Mouse (Mus musculus) layer of hippocampus, adult 11-12 months (tissue): ENCODE results near the gene Fchsd2.
A peak's percentile ranks its signal among the peaks of the same experiment; 100 is the strongest.

Source experiments
- DNase-seq: peaks from one replicate; pipeline ENCODE4 v3.0.0; 2022; ENCODE audit warnings: low spot score

Gene Fchsd2

GRCm38 (mm10) chr7:101318848-101319247 is 226.2 kb downstream of the Fchsd2 start:
- DNase-seq: no peak

GRCm38 (mm10) chr7:101319796-101320195 is 227.1 kb downstream of the Fchsd2 start:
- DNase-seq: no peak

GRCm38 (mm10) chr7:101320399-101321217 is 227.9 kb downstream of the Fchsd2 start:
- DNase-seq: no peak

- DNase-seq: no peak
These were observed 228.7 kb downstream of the Fchsd2 start for GRCm38 (mm10) chr7:101321218-101321827.

GRCm38 (mm10) chr7:101323141-101323594 is 230.5 kb downstream of the Fchsd2 start:
- no peak for DNase-seq

- DNase-seq: no peak
These were observed 231.7 kb downstream of the Fchsd2 start for GRCm38 (mm10) chr7:101324142-101324962.

GRCm38 (mm10) chr7:101326006-101326405 is 233.3 kb downstream of the Fchsd2 start:
- DNase-seq: no peak

GRCm38 (mm10) chr7:101327263-101327662 is 234.6 kb downstream of the Fchsd2 start:
- no peak for DNase-seq

- no peak for DNase-seq
These were observed 235.1 kb downstream of the Fchsd2 start for GRCm38 (mm10) chr7:101327786-101328185.

GRCm38 (mm10) chr7:101328621-101329158 is 236.0 kb downstream of the Fchsd2 start:
- peak; percentile 71 for DNase-seq

- no peak for DNase-seq
These were observed 236.9 kb downstream of the Fchsd2 start for GRCm38 (mm10) chr7:101329606-101330005.

GRCm38 (mm10) chr7:101330074-101330840 is 237.6 kb downstream of the Fchsd2 start:
- no peak for DNase-seq

- DNase-seq: no peak
These were observed 238.1 kb downstream of the Fchsd2 start for GRCm38 (mm10) chr7:101330841-101331173.

GRCm38 (mm10) chr7:101332045-101332831 is 239.6 kb downstream of the Fchsd2 start:
- DNase-seq: no peak
